Mouse (Mus musculus) thymus, adult 2 months (tissue): Measurements from ENCODE around the gene Tmem11.

Experiments
- CTCF ChIP-seq: fragments of 200-500 bp; IDR thresholded peaks from 2 replicates; pipeline ENCODE4 v1.5.1; 2012; ENCODE audit warnings: mild to moderate bottlenecking, control low read depth, low read length, moderate library complexity, borderline replicate concordance; ENCODE audit not compliant: control insufficient read depth, poor library complexity, insufficient read depth; ENCODE audit errors: extremely low read depth
- POLR2A ChIP-seq: fragments of 200-500 bp; IDR thresholded peaks from 2 replicates; pipeline ENCODE4 v1.6.1; 2012; ENCODE audit warnings: mild to moderate bottlenecking, low read length, control low read depth, moderate library complexity; ENCODE audit not compliant: control insufficient read depth, poor library complexity, insufficient read depth; ENCODE audit errors: extremely low read depth

DNA sequence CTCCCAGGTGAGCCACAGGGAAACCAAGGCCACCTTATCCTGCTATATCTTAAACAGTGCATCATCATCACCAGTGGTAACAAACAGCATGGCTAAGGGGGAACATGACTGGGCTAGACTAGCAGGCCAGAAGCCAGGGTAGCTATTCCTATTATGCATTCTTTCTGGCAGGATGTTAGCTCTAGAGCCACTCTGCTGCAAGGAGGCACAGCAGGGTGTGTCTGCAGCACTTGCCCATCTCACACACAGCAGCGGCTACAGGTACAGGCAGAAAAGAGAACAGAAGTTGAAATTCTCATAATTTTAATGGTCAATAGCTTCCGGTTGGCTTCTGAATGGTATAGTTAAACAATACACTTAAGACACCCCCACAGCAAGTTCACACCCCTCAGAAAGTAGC lies 14.9 kb downstream of the Tmem11 start:
- TF ChIP-seq CTCF: no peak
- no peak for TF ChIP-seq POLR2A
